Mouse (Mus musculus): ENCODE measurements around the gene 4921517D22Rik. TPM values are rescaled to one million over a fixed set of nuclear protein-coding genes. Genes with fewer than 3 reads are reported as not detected.

4921517D22Rik gene
- total RNA-seq (2023; ENCODE audit: inconsistent age): not detected in 4 replicates

DNA sequence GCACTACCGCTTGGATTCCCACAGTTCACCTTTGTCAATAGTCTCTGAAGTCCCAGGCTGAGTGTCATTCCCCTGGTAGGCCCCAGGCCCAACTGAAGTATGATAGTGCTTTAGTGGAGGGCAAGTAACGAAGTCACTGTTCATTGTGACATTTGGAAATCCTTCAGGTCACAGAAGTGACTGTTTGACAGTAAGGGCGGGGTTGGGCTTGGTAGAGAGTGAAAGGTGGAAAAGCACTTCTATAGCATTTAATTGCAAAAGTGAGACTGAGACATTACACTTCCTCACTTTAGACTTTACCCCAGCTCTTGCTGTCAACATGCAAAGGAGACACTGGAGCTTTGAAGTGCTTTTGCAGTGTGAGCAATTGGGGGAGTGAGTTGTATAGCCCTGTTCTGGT is at the start of gene 4921517D22Rik:
TSS of gene 4921517D22Rik (minus strand) at position 101 of the 400 bp plus-strand sequence.

DNA sequence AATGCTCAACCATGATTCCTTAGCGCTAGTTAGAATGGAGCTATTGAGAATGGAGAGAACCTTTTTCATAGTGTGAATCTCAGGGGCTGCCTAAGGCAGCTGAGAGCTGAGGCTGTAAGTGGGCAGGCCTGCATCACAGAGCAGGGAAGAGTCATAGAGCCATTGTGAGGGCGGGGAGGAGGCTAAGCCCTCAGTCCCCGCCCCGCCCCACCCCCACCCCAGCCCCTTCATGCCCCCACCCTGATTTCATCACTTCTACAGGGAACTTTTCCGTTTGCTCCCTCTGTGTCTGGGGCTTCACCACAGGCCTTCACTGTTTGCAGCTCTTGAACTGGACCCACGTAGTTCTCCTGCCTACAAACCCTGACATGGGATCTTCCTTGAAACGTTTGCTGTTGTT is 37.7 kb upstream of the 4921517D22Rik start, which contains the start of gene Spata31d1d:
TSS of gene Spata31d1d (minus strand) at position 101 of the 400 bp plus-strand sequence.

DNA sequence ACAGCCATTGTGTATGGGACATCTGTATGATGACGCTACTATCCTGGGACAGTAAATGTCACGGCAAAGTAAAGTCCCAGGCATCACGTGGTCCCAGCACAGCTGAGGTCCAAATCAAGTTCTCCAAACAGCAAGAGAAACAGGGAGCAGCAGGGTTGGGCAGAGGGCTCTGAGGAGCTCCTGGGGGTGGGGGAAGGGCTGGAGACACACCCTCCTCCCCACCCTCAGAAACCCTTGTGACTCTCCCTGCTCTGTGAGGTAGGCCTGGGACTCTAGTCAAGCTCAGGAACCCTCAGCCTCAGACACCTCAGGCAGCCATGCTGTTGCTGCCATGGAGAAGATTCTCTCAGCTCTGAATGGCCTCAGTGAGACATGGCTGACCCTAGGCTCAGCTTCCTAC is 18.1 kb upstream of the 4921517D22Rik start, which contains the start of gene Spata31d1b:
TSS of gene Spata31d1b (plus strand) at position 301 of the 400 bp plus-strand sequence.

DNA sequence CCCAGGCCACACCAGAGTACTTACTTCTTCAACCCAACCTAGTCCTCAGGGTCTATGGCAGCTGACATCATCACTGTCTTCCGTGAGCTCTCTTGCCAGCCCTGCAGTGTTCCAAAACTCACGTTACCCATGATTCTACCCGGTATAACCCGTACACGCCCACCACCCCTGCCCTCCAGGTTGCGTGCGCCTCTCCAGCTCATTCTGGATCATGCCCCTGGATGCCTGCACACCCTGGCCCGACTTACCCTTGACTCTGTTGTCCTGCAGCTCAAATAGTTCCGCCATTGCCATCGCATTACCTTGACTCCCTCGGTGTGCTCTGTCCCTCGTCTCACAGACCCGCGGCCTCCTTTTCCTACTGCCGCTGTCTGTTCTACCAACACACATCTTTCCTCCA is 16.3 kb upstream of the 4921517D22Rik start, which contains the start of gene Spata31d1a:
TSS of gene Spata31d1a (minus strand) at position 101 of the 400 bp plus-strand sequence.

DNA sequence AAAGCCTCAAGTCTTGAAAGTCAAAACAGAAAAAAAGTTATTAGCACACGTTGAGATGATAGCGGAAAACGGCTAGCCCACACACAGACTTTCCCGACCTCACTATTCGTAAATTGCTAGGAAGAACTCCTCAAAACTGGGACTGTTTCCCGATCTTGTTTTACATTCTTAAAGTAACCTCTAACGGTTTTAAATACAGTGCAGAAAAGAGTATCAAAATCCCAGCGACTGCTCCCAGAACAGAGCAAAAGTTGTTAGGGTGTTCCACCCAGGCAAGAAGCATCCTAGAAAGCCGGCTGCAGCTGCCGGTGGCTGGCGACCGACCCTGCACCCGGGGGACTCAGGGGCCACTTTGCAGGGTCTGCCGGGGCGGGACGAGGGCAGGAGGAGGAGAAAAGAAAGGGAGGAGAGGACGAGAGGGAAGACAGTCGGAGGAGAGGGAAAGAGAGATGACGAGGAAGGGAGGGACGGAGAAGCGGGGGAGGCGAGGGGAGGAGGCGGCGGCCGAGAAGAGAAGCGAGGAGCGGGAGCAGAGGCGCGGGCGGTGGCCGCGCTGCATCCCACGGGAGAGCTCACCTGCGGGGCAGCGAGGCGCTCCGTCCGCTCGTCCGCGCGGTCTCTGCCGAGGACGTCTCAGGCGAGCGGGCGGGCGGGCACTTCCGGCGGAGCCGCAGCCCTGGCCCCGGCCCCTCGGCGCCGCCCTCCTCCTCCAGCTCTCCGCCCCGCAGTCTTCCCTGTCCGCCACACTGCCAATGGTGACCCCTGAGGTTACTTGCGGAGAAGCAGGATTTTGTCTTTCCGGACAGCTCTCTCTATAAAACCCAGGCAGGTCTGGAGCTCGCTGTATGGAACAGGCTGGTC is 18.5 kb downstream of the 4921517D22Rik start, which contains the start of gene Golm1:
TSS of gene Golm1 (minus strand) at position 661 of the 861 bp plus-strand sequence.

Other genes starting within 250 kb of the 4921517D22Rik start
- gene Agtpbp1, start 108.9 kb downstream of the 4921517D22Rik start, total RNA-seq (2023; ENCODE audit: inconsistent age): 50.1 to 58.1 TPM (median 52.2 TPM) in 4 replicates
- gene Naa35, start 108.8 kb downstream of the 4921517D22Rik start, total RNA-seq (2023; ENCODE audit: inconsistent age): 64.0 to 86.5 TPM (median 78.1 TPM) in 4 replicates
- gene Golm1, start 18.3 kb downstream of the 4921517D22Rik start, total RNA-seq (2023; ENCODE audit: inconsistent age): 23.7 to 26.3 TPM (median 25.1 TPM) in 4 replicates
- gene Spata31d1a, start 16.2 kb upstream of the 4921517D22Rik start, total RNA-seq (2023; ENCODE audit: inconsistent age): not detected in 4 replicates
- gene Spata31d1b, start 18.2 kb upstream of the 4921517D22Rik start, total RNA-seq (2023; ENCODE audit: inconsistent age): not detected in 4 replicates
- gene Spata31d1d, start 37.6 kb upstream of the 4921517D22Rik start, total RNA-seq (2023; ENCODE audit: inconsistent age): not detected in 4 replicates
- 0.70 TPM in 1 of 4 replicates, not detected in the others for gene 1700014D04Rik, start 52.6 kb upstream of the 4921517D22Rik start, total RNA-seq (2023; ENCODE audit: inconsistent age)
- gene Isca1, start 75.7 kb upstream of the 4921517D22Rik start, total RNA-seq (2023; ENCODE audit: inconsistent age): 86.8 to 92.3 TPM (median 91.0 TPM) in 4 replicates
- not detected in 4 replicates for gene Gm49354, start 88.1 kb upstream of the 4921517D22Rik start, total RNA-seq (2023; ENCODE audit: inconsistent age)
- gene Tut7, start 129.0 kb upstream of the 4921517D22Rik start, total RNA-seq (2023; ENCODE audit: inconsistent age): 234 to 279 TPM (median 245 TPM) in 4 replicates

Data from B cell, adult (primary cell).